Mouse (Mus musculus) liver, embryonic 16.5 days (tissue): Measurements from ENCODE around the gene Wnt3a. TPM values are rescaled to one million over a fixed set of nuclear protein-coding genes. Genes with fewer than 3 reads are reported as not detected.

Experiments
- ATAC-seq: fragments of 200-750 bp; cut with Nextera tagmentation; 2 replicates; pipeline ENCODE4 v1.8.0; 2017; ENCODE audit warnings: low read depth, mild to moderate bottlenecking, moderate number of reproducible peaks, moderate library complexity
- H3K27ac ChIP-seq: fragments of 300-500 bp; sonication (generic); 2 replicates; pipeline ENCODE4 v1.5.1; 2014; ENCODE audit warnings: mild to moderate bottlenecking, low read length
- H3K27me3 ChIP-seq: fragments of 300-500 bp; sonication (generic); 2 replicates; pipeline ENCODE4 v1.6.1; 2014; ENCODE audit warnings: low read depth, low read length, mixed read lengths; ENCODE audit not compliant: control insufficient read depth, insufficient read depth
- H3K36me3 ChIP-seq: fragments of 300-500 bp; sonication (generic); 2 replicates; pipeline ENCODE4 v1.6.1; 2014; ENCODE audit warnings: mild to moderate bottlenecking; ENCODE audit not compliant: control insufficient read depth, insufficient read depth
- H3K4me1 ChIP-seq: fragments of 300-500 bp; sonication (generic); 2 replicates; pipeline ENCODE4 v1.6.1; 2014; ENCODE audit warnings: low read depth, low read length, mixed read lengths; ENCODE audit not compliant: control insufficient read depth
- H3K4me2 ChIP-seq: fragments of 300-500 bp; sonication (generic); 2 replicates; pipeline ENCODE4 v1.6.1; 2014; ENCODE audit warnings: low read depth, low read length, mixed read lengths
- H3K4me3 ChIP-seq: fragments of 300-500 bp; sonication (generic); 2 replicates; pipeline ENCODE4 v1.5.1; 2014; ENCODE audit warnings: low read depth, mild to moderate bottlenecking, low read length
- H3K9ac ChIP-seq: fragments of 300-500 bp; sonication (generic); 2 replicates; pipeline ENCODE4 v1.6.1; 2014; ENCODE audit warnings: low read depth, low read length
- H3K9me3 ChIP-seq: fragments of 300-500 bp; sonication (generic); replicated peaks from 2 replicates; pipeline ENCODE4 v1.6.1; 2016; ENCODE audit warnings: low read length; ENCODE audit not compliant: control insufficient read depth
- WGBS: fragments of 180-500 bp; shearing (Covaris S2); extraction: QIAGEN DNeasy Blood & Tissue Kit; methylation state at CpG from one replicate; pipeline ENCODE4 v1.1.7; 2014; ENCODE audit not compliant: insufficient replicate concordance; 5-methylcytosine and 5-hydroxymethylcytosine counted together
- polyA plus RNA-seq: library from polyadenylated mRNA; unstranded; fragments of >200 nt; fragmentation: Nextera tagmentation; extraction: Ambion mirVana; gene quantifications from 2 replicates; pipeline ENCODE4 v1.2.1, GENCODE M21; 2015

Gene Wnt3a
- not detected in 2 replicates for polyA plus RNA-seq

GRCm38 (mm10) chr11:59290702-59291303 lies at the start of gene Wnt3a:
Gene Wnt3a (minus strand): TSS chr11:59290752.
- H3K4me1 ChIP-seq: no peaks in the 10 kb centered on the region
- H3K27me3 ChIP-seq: peaks cover 85% of the 10 kb centered on the region
- no peak for ATAC-seq
- H3K36me3 ChIP-seq: no peaks in the 10 kb centered on the region
- H3K9me3 ChIP-seq: no peaks in the 10 kb centered on the region
- H3K9ac ChIP-seq: no peak within 1 kb of the TSS
- 3% methylated on average over 45 of the region's 60 CpGs for WGBS
- H3K27ac ChIP-seq: no peak within 1 kb of the TSS
- no peak within 1 kb of the TSS for H3K4me2 ChIP-seq
- no peak within 1 kb of the TSS for H3K4me3 ChIP-seq

DNA sequence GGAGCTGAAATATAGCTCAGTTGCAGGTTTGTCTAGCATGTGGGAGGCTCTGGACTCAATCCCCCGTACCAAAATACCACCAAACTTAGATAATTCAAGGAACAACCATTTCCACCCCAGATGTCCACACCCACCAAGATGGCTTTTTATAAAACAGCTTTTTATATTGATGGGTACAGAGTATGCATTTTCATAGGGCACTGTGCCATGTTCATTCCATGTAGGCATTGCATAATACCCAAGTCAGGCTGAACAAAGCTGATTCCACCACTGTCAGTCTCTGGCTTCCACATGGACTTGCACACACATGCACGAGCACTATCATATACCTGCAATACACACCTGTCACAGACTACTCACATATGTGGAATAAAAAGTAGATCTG lies 48.2 kb upstream of the Wnt3a start:
- H3K9ac ChIP-seq: no peak overlapping the region
- H3K27me3 ChIP-seq: no peaks in the 10 kb centered on the region
- no peaks in the 10 kb centered on the region for H3K9me3 ChIP-seq
- H3K36me3 ChIP-seq: no peaks in the 10 kb centered on the region
- H3K4me2 ChIP-seq: no peak overlapping the region
- no peak overlapping the region for H3K27ac ChIP-seq
- H3K4me1 ChIP-seq: no peaks in the 10 kb centered on the region
- 54% methylated on average over 2 of the region's 2 CpGs for WGBS
- no peak for ATAC-seq
- no peak overlapping the region for H3K4me3 ChIP-seq

DNA sequence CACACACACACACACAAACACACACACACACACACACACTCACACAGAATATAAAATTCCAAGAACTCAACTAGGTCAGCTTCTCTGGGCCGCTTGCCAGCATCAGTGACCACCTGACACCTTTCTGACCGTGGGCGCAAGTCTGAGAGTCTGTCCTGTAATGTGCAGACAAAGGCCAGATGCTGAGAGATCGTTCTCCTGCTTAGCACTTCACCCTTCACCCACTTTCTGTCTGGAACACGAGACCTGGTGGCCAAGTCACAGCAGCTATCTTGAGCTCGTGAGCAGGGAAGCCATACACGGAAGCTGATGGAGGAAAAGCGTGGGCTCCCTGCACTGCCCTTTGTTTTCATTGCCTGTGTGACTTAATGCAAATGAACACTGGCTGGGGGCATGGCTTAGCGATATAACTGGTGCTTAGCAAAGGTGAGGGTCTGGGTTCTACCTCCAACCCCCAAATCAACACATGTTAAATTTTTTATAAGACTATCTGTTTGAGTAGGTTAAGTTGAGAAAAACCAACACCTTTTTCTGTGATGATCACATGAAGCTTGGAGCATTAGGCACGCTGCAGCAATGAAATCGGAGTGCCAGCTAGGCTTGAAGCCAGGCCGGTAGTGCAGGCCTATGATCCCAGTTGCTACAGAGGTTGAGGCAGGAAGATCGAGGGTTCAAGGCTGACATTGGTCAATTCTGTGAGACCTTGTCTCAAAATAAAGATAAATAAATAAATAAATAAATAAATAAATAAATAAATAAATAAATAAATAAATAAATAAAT lies 47.6 kb upstream of the Wnt3a start:
- 68% methylated on average over 13 of the region's 13 CpGs for WGBS
- no peak overlapping the region for H3K9ac ChIP-seq
- no peak for ATAC-seq

GRCm38 (mm10) chr11:59336381-59336780 lies 45.8 kb upstream of the Wnt3a start:
- H3K9ac ChIP-seq: no peak overlapping the region
- no peaks in the 10 kb centered on the region for H3K27me3 ChIP-seq
- 18% methylated on average over 1 of the region's 1 CpGs for WGBS
- no peak for ATAC-seq
- H3K4me3 ChIP-seq: no peak overlapping the region
- no peaks in the 10 kb centered on the region for H3K36me3 ChIP-seq
- no peak overlapping the region for H3K27ac ChIP-seq
- H3K9me3 ChIP-seq: no peaks in the 10 kb centered on the region
- no peak overlapping the region for H3K4me2 ChIP-seq
- H3K4me1 ChIP-seq: no peaks in the 10 kb centered on the region

More for the DNA sequence above, 47.6 kb upstream of the Wnt3a start:
- no peaks in the 10 kb centered on the region for H3K27me3 ChIP-seq
- H3K9me3 ChIP-seq: no peaks in the 10 kb centered on the region
- H3K4me1 ChIP-seq: no peaks in the 10 kb centered on the region
- no peak overlapping the region for H3K4me3 ChIP-seq
- H3K36me3 ChIP-seq: no peaks in the 10 kb centered on the region
- H3K27ac ChIP-seq: no peak overlapping the region
- no peak overlapping the region for H3K4me2 ChIP-seq

- Histone ChIP-seq H3K9ac (no peak overlapping the region), H3K4me2 (no peak overlapping the region), H3K4me3 (no peak overlapping the region), H3K9me3 (no peaks in the 10 kb centered on the region), H3K27me3 (no peaks in the 10 kb centered on the region), H3K36me3 (no peaks in the 10 kb centered on the region), H3K27ac (no peak overlapping the region), H3K4me1 (no peaks in the 10 kb centered on the region)
- WGBS: 15% methylated on average over 2 of the region's 2 CpGs
- ATAC-seq: no peak
Observed at GRCm38 (mm10) chr11:59335942-59336341, 45.4 kb upstream of the Wnt3a start.

DNA sequence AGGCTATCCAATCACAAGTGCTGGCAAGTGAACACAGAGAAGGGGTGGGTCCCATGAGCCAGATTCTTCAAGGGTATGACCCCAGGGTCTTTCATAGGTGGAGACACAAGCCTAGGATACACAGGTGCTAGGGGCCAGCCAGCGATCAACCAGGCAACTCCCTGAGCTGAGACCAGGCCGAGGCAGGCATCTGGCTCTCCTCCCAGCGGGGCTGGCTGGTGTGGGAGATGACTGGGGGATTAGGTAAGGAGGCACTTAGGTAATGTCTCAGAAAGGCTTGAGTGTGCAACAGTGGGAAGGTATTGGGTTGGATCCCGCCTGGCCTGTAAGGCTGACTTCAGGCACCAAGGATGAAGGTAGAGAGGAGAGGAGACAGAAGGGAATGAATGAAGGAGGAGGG lies 44.6 kb upstream of the Wnt3a start:
- H3K4me3 ChIP-seq: no peak overlapping the region
- ATAC-seq: no peak
- no peaks in the 10 kb centered on the region for H3K27me3 ChIP-seq
- WGBS: 56% methylated on average over 4 of the region's 4 CpGs
- no peak overlapping the region for H3K4me2 ChIP-seq
- no peak overlapping the region for H3K9ac ChIP-seq
- H3K36me3 ChIP-seq: no peaks in the 10 kb centered on the region
- no peaks in the 10 kb centered on the region for H3K4me1 ChIP-seq
- H3K9me3 ChIP-seq: no peaks in the 10 kb centered on the region
- H3K27ac ChIP-seq: no peak overlapping the region

- no peaks in the 10 kb centered on the region for H3K27me3 ChIP-seq
- no peak overlapping the region for H3K27ac ChIP-seq
- 45% methylated on average over 9 of the region's 9 CpGs for WGBS
- H3K9me3 ChIP-seq: no peaks in the 10 kb centered on the region
- H3K4me1 ChIP-seq: no peaks in the 10 kb centered on the region
- H3K4me3 ChIP-seq: no peak overlapping the region
- no peak overlapping the region for H3K9ac ChIP-seq
- H3K4me2 ChIP-seq: no peak overlapping the region
- no peak for ATAC-seq
- no peaks in the 10 kb centered on the region for H3K36me3 ChIP-seq
Observed at GRCm38 (mm10) chr11:59332938-59333337, 42.4 kb upstream of the Wnt3a start.

- Histone ChIP-seq H3K27ac (no peak overlapping the region), H3K9ac (no peak overlapping the region), H3K36me3 (no peaks in the 10 kb centered on the region), H3K4me3 (no peak overlapping the region), H3K4me1 (no peaks in the 10 kb centered on the region), H3K27me3 (no peaks in the 10 kb centered on the region), H3K4me2 (no peak overlapping the region), H3K9me3 (no peaks in the 10 kb centered on the region)
- WGBS: 66% methylated on average over 16 of the region's 16 CpGs
- no peak for ATAC-seq
Observed at GRCm38 (mm10) chr11:59331167-59331869, 40.8 kb upstream of the Wnt3a start.

GRCm38 (mm10) chr11:59330560-59330959 lies 40.0 kb upstream of the Wnt3a start:
- H3K4me3 ChIP-seq: no peak overlapping the region
- 35% methylated on average over 5 of the region's 5 CpGs for WGBS
- no peak overlapping the region for H3K4me2 ChIP-seq
- no peaks in the 10 kb centered on the region for H3K27me3 ChIP-seq
- no peaks in the 10 kb centered on the region for H3K9me3 ChIP-seq
- H3K36me3 ChIP-seq: no peaks in the 10 kb centered on the region
- H3K4me1 ChIP-seq: no peaks in the 10 kb centered on the region
- no peak for ATAC-seq
- H3K9ac ChIP-seq: no peak overlapping the region
- no peak overlapping the region for H3K27ac ChIP-seq
